Mouse (Mus musculus) kidney, adult 2 months (tissue): ENCODE measurements at regions not wholly inside any gene's neighbourhood (a gene's known extent, or its start where the extent isn't known, plus 50 kb on each side); places are given as distances from the start of the nearest gene placed in this dataset.
A peak's percentile ranks its signal among the peaks of the same experiment; 100 is the strongest.

ENCODE experiments used
- DNase-seq: peaks from one replicate; pipeline ENCODE4 v3.0.0; 2021
- H3K27ac ChIP-seq: fragments of 200-500 bp; 2 replicates; pipeline ENCODE4 v1.5.1; 2012; ENCODE audit warnings: low read depth, low read length, control low read depth, inconsistent platforms; ENCODE audit not compliant: insufficient read depth
- H3K27me3 ChIP-seq: fragments of 200-500 bp; replicated peaks from 2 replicates; pipeline ENCODE4 v1.6.1; 2012; ENCODE audit warnings: mild to moderate bottlenecking, moderate library complexity, low read length, inconsistent platforms; ENCODE audit not compliant: control insufficient read depth, insufficient read depth
- H3K36me3 ChIP-seq: fragments of 200-500 bp; 2 replicates; pipeline ENCODE4 v1.6.1; 2012; ENCODE audit warnings: mild to moderate bottlenecking, moderate library complexity, low read length, inconsistent platforms; ENCODE audit not compliant: control insufficient read depth, insufficient read depth
- H3K4me1 ChIP-seq: fragments of 200-500 bp; 2 replicates; pipeline ENCODE4 v1.6.1; 2011; ENCODE audit warnings: low read length; ENCODE audit not compliant: control insufficient read depth, insufficient read depth
- H3K4me3 ChIP-seq: fragments of 200-500 bp; 2 replicates; pipeline ENCODE4 v1.5.1; 2011; ENCODE audit warnings: mild to moderate bottlenecking, low read depth, low read length, control low read depth; ENCODE audit not compliant: insufficient read depth
- CTCF ChIP-seq: fragments of 200-500 bp; conservative IDR thresholded peaks from 2 replicates; pipeline ENCODE4 v1.5.1; 2011; ENCODE audit warnings: low read depth, mild to moderate bottlenecking, control low read depth, low read length, moderate library complexity, mixed read lengths; ENCODE audit not compliant: insufficient read depth, insufficient read length
- POLR2A ChIP-seq: fragments of 200-500 bp; IDR thresholded peaks from one replicate; pipeline ENCODE4 v1.6.1; 2011; ENCODE audit warnings: low read depth, low read length, control low read depth
- WGBS: fragments of 180-500 bp; shearing (Covaris S2); methylation state at CpG from one replicate; pipeline ENCODE4 v1.1.7; 2018; 5-methylcytosine and 5-hydroxymethylcytosine counted together

DNA sequence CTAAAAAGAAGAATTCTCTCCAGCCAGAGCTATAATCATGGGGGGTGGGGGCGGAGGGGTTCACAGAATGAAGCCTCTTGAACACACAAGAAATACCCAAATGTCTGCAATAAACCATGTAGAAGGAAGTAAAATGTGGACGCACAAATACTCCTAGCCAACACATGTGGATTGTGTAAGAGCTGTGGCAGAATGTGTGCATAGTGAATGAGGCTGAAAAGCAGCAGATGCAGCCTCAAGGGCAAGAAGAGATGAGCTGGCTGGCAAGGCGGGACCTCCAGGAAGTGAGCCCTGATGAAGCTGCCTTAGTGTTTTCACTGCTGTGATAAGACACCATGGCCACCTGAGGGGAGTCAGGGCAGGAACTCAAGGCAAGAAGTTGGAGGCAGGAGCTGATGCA is 53.3 kb upstream of the Arhgap28 start:
- Histone ChIP-seq H3K4me3 (no peak overlapping the region), H3K36me3 (no peaks in the 10 kb centered on the region), H3K4me1 (no peaks in the 10 kb centered on the region), H3K27ac (no peak overlapping the region), H3K27me3 (no peaks in the 10 kb centered on the region)
- no peak for TF ChIP-seq POLR2A
- no peak for TF ChIP-seq CTCF
- WGBS: 86% methylated on average over 3 of the region's 3 CpGs
- no peak for DNase-seq

DNA sequence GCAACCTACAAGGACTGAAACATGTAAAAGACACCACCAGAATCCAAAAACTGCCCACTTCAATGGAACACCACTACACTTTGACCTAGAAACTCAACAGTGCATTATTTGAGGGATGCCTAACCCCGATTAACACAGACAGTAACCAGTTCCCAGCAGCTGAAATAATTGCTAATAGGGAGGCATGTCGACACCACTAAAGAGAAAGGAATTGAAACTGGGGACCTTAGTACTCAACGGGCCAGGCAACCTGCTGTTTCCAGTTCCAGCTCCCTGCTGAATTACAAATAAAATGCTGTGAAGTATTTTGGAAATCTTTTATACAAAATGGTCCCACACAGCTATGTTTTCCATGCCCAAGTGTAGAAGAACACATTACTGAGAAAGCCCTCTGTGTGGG is 56.5 kb upstream of the Arhgap28 start:
- 75% methylated on average over 3 of the region's 3 CpGs for WGBS
- Histone ChIP-seq H3K27me3 (no peaks in the 10 kb centered on the region), H3K36me3 (no peaks in the 10 kb centered on the region), H3K4me1 (no peaks in the 10 kb centered on the region), H3K27ac (no peak overlapping the region), H3K4me3 (no peak overlapping the region)
- DNase-seq: no peak
- no peak for TF ChIP-seq CTCF
- TF ChIP-seq POLR2A: no peak

DNA sequence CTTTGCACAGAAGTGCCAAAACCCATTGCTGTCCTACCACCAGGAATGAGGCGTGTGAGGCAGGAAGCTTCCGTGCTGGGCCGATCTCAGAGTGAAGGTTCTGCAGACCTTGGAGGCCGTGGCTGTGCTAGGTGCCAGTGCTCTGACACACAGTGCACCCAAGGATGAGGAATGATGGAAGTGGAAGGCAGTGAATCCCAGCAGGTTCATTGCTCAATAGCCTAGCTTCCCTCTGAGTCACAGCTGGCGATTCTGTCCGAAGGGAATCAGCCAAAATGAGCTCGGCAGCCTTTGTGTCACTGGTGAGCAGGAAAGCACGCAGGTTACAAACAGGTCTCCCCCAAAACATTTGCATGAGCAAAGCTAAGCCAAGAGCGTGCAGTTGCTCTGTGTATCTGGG is 61.8 kb upstream of the Arhgap28 start:
- Histone ChIP-seq H3K27me3 (no peaks in the 10 kb centered on the region), H3K4me3 (no peak overlapping the region), H3K4me1 (no peaks in the 10 kb centered on the region), H3K36me3 (no peaks in the 10 kb centered on the region), H3K27ac (no peak overlapping the region)
- no peak for DNase-seq
- no peak for TF ChIP-seq POLR2A
- TF ChIP-seq CTCF: no peak
- WGBS: 83% methylated on average over 9 of the region's 9 CpGs

DNA sequence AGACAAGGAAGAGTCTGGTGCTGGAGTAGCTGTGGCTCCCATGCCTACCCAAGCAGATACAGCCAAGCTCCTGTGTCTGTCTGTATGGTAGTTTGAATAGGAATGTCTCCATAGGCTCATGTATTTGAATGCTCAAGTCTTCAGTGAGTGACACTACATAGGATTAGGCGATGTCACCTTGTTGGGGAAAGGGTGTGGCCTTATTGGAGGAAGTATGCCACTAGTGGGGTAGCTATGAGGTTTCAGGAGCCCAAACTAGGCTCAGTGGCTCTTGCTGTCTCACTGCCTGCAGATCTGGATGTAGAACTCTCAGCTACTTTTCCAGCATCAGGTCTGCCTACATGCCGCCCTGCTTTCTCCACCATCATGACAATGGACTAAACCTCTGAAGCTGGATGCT is 62.3 kb upstream of the Arhgap28 start:
- H3K4me1 ChIP-seq: no peaks in the 10 kb centered on the region
- no peak overlapping the region for H3K27ac ChIP-seq
- no peak for DNase-seq
- TF ChIP-seq CTCF (no peak), POLR2A (no peak)
- H3K27me3 ChIP-seq: no peaks in the 10 kb centered on the region
- WGBS: 91% methylated on average over 2 of the region's 2 CpGs
- no peak overlapping the region for H3K4me3 ChIP-seq
- no peaks in the 10 kb centered on the region for H3K36me3 ChIP-seq

DNA sequence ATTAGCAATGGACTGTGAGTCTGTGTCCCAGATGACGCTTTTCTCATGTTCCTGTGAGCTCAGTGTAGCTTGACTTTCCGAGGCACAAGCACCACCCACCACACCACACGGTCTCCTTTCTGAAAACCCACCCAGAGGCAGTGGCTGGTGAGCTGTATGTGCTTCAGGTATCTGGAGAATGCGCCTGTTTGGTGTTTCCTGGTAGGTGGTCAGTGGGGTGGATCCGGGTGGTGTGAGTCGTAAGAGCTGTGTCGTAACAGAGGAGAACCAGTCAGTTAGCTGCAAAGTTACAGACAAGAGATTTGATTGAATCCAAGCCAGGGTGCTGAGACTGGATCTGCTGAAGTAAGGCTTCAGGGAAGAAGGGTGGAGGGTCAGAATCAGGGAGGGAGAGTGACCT is 65.1 kb upstream of the Arhgap28 start:
- 35% methylated on average over 7 of the region's 7 CpGs for WGBS
- Histone ChIP-seq H3K4me3 (no peak overlapping the region), H3K27ac (no peak overlapping the region), H3K36me3 (no peaks in the 10 kb centered on the region), H3K4me1 (no peaks in the 10 kb centered on the region), H3K27me3 (no peaks in the 10 kb centered on the region)
- peak; percentile 3 for DNase-seq
- TF ChIP-seq CTCF: no peak
- no peak for TF ChIP-seq POLR2A

DNA sequence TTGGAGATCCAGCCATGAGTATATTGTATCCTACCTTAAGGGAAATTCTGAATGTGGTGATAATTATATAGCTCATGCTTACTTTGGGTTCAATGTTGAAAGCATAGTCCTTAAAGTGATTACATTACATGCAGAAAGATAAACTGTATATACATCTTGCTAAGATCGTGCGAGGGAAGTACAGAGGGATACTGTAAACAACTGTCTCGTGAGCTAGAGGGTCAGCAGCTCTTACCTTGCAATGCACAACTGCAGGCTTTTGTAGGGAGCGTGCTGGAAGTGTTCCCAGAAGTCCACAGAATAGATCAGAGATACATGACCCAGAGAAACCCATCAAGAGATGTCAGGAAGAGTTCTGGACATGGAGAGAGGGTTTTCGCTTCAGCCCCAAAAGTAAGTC is 65.6 kb upstream of the Arhgap28 start:
- 84% methylated on average over 5 of the region's 5 CpGs for WGBS
- Histone ChIP-seq H3K4me1 (no peaks in the 10 kb centered on the region), H3K27ac (no peak overlapping the region), H3K4me3 (no peak overlapping the region), H3K36me3 (no peaks in the 10 kb centered on the region), H3K27me3 (no peaks in the 10 kb centered on the region)
- TF ChIP-seq POLR2A (no peak), CTCF (no peak)
- no peak for DNase-seq

DNA sequence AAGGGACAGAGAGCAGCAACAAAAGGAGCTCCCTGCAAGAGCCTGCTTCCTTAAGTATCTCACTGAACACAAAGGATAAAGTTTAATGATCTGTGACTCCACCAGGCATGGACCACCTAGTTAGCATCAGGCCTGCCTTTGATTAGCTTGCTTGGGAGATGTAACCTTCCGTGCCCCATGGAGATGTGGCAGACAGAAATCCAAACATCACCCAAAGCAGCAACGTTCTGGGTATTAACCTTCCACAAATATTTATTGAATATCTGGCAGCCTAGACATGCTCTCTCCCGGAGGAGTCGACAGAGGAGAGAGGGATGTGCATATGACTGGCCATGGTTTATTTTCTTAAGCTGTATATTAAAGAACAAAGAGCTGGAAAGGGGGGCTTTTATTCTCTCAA is 67.6 kb upstream of the Arhgap28 start:
- TF ChIP-seq CTCF (no peak), POLR2A (no peak)
- WGBS: 20% methylated on average over 4 of the region's 4 CpGs

DNA sequence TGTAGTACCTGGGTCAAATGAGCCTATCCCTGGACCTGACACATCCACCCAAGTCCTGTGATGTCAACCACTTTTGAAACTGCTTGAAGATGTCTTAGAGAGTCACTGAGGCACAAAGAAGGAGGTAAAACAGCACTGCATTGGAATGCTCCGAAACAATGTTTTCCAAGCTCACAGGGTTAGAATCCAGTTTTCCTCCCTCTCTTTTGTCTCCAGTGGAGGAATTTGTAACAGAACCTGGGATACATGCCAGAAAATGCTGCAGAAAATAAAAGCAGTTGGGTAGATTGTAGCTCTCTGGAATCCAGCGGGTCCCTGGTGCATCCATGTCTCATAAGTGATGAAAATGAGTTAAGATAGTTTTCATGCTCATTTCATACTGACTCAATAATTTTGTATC is 71.8 kb upstream of the Arhgap28 start:
- WGBS: 44% methylated on average over 2 of the region's 2 CpGs
- Histone ChIP-seq H3K27ac (no peak overlapping the region), H3K36me3 (no peaks in the 10 kb centered on the region), H3K4me1 (no peaks in the 10 kb centered on the region), H3K27me3 (no peaks in the 10 kb centered on the region), H3K4me3 (no peak overlapping the region)
- no peak for TF ChIP-seq POLR2A
- TF ChIP-seq CTCF: no peak
- DNase-seq: no peak

More for the DNA sequence above, 67.6 kb upstream of the Arhgap28 start:
- no peak overlapping the region for H3K4me3 ChIP-seq
- no peaks in the 10 kb centered on the region for H3K4me1 ChIP-seq
- no peak for DNase-seq
- H3K27ac ChIP-seq: no peak overlapping the region
- no peaks in the 10 kb centered on the region for H3K27me3 ChIP-seq
- no peaks in the 10 kb centered on the region for H3K36me3 ChIP-seq
